Mouse (Mus musculus) thymus, adult 18-20 months (tissue): Measurements from ENCODE around the gene Plekha7.
"Not testable (repeated sequence)": the region's sequence is repeated elsewhere in the genome, so short reads cannot be mapped to it uniquely, and the experiment has no call there.

Source experiments
- DNase-seq, 2 experiments: peaks; one replicate each; pipeline ENCODE4 v3.0.0; 2022; ENCODE audit warnings: mixed read lengths in 2 of 2

The Plekha7 gene

DNA sequence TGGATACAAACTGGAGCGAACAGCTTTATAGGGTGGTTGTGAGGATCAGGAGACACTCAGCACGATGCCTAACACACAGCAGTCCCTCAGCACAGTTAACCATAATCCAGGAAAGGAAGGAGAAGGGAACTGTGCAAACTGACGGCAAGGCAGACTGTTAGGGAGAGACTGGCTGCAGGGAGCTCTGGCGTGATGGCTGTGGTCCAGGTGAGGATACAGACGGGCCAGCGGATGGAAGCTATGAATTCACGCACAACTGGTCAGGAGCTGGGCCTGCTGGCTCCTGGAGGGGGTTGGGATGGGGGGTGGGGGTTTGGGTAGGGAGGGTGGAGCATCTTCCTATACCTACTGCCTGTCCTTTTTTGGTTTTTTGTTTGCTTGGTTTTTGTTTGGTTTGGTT is 182.5 kb downstream of the Plekha7 start:
- DNase-seq = no peak

DNA sequence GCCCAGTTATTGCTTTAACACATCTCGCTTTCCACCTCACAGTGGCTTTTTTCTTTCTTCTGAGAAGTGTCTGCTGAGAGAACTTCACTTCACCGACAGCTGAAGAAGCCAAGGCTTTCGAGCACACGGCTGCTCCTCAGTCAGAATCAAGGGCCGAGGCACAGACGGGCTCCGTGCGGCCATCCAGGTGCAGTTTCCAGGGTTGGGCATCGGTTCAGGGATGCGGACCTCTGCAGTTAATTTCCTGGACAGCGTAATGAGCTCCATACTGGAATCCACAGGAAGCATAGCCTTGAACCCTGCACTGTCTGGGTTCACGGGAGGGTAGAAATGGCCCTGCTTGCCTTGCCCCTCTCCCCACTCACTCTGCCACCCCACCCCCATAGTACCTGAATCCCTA is 184.1 kb downstream of the Plekha7 start:
- no peak for DNase-seq

DNA sequence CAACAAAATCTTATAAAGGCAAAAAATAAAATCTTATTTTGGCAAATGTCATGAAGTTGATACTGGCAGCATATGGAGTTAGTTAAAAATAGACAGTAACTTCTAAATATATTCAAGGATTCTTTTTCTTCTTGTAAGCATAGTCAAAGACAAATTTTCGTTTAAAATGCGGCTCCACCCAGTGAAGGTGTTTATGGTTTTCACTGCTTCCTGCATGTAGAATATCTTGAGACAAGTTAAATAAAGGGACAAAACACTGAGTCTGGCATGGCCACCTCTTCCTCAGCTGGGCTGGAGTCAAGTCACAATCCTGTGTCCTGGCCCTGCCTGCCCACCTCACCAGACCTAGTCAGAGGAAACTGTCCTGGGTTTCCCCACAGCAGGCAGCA is 184.6 kb downstream of the Plekha7 start:
- no peak for DNase-seq

DNA sequence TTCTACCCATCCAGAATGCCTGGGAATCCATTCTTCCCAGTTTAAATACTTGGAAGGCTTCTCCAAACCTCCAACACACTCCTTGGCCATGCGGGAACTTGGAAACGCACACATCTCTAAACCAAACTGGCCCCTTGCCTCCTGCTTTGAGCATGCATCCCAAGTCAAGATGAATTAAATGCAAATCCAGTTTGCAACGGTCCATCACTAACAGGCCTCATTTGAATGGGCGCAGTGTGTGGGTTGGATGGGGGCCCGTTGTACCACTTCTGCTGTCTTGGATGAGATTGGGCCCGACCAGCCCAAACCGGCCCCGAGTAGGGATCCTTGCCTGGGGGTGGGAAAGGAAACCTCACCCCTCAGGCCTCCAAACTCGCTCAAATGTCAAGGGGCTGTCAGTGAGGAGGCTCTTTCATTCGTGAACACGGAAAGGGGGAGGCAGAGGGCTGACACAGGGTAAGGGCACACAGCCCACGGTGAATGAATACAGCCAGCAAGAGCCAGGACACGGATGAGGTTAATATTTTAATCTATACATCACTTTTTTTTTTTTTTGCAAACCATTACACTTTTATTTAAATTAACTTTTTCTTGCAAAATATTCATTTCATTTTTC is 185.1 kb downstream of the Plekha7 start:
- DNase-seq = no peak

DNA sequence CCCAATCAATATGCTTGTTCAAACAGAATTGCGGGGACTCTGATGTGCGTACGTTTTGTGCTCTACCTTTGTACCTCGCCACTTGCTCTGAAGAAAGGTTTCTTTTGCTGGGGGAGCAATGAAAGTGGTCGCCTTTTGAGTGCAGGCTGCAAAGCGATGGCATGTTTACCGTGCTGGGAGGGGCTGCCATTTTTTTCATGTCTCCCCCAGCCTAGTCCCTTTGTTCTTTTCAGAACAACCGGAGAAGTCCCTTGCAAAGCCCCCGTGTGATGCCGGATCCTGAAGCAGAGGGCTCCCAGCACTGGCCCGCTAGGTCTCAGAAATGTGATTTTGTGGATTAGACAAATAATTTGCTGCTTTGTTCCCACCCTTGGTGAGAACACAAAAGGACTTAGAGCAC is 187.0 kb downstream of the Plekha7 start:
- DNase-seq = no peak

DNA sequence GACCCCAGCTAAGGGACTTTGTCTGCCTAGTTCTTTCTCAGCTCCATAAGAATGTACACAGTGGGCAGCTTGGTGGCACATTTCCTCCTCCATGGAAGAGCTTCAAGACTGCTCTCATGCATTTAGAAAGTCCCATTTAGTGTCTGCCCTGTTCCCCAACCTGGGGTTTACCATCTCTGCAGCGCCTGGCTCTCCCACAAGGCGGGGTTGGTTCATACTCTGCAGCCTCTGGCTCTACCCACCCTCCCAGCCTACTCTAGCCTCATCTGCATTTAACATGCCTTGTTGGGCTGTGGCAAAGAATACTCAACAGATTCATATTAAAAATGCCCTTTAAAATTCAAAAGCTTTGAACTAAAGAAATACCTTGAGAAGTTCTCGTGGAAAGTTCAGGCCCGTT is 187.4 kb downstream of the Plekha7 start:
- DNase-seq = no peak

DNA sequence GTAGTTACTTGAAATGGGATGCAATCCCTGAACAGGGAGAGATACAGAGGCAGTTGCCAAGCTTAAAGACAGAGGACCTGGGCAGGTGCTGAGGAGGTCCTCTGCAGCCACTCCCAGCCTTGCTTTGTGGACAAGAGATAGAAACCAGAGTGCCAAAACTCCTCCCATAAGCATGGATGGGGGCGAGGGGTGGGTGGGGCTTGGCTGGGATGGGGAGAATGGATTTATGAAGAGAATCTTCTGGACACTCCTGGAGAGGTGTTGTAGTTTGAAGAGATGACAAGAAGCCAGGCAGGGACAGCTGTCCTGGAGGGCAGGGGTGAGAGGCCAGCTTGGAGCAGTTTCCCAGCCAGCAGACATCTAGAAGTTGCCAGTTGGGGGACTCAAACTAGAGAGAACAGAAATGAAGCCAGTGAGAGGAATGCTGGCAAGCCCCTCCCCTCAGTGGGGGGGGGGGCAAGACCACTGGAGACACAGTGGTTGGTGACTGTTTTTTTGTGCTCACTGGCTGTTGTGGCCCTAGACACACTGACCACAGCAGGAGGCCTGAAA is 188.8 kb downstream of the Plekha7 start:
- no peak for DNase-seq

DNA sequence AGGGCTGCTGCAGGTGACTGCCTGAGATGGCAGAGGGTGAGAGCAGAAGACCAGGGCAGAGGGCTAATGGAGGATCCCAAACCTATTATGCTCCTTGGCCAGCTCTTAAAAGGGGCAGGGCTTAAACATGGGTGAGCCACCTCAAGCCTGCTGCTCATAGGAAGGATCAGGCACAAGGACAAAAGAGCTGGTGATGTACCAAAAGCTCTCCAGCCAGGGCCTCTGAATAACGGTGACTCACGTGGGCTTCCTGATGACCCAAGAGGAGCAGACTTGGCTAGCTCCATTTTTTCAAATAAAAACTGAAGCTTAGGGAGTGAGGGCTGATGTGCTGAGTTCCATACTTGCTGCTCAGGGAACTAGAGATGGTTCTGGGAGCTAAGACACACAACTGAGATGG is 192.2 kb downstream of the Plekha7 start:
- no peak for DNase-seq

DNA sequence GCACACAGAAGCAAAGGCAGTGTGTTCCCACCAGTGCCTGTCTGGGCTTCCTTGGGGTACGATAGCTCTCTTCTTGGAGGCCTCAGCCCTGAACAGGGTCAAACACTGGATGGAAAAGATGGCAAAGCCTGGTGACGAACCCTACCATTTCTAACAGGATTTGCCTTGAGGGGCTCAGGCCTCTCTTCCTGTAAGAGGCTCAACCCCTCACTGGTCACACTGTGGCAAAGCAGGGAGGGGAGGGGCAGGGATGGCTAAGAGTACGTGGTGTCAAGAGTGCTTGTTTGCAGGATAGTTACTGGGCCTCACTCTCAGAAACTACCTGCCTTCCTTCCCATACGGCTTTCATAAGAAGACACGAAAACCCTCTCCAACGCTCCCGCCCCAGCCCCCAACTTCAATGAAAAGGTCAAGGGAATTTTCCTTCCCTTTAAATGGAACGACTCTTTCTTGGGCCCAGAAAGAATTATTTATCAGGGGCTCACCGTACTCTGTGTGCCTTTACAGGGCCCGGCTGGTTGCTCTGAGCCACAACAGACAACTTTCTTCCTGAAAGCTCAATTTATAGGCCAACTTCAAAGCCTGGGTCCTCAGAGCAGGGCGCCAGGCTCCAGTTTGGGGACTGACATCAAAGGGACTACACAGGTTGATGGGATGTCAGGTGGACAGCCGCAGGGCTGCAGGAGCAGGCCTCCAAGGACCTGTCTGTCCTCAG is 192.8 kb downstream of the Plekha7 start:
- DNase-seq = no peak

DNA sequence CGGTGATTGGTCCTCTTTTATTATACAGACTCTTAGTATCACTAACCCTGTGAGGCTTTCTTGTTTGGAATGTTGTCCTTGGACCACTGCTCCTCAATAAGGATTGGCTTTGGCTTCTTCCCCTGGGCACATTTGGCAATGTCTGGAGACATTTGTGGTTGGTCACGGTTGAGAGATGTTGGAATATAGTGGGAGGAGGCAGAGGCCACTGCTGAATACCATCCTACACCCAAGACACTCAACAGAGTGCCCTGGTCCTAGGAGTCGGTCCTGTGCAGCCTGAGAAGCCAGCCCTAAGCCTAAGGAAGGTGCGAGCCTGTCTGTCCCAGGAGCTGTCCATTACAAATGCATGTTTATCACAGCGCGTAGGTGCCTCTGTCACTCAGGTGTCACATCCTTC is 196.6 kb downstream of the Plekha7 start:
- DNase-seq = no peak

DNA sequence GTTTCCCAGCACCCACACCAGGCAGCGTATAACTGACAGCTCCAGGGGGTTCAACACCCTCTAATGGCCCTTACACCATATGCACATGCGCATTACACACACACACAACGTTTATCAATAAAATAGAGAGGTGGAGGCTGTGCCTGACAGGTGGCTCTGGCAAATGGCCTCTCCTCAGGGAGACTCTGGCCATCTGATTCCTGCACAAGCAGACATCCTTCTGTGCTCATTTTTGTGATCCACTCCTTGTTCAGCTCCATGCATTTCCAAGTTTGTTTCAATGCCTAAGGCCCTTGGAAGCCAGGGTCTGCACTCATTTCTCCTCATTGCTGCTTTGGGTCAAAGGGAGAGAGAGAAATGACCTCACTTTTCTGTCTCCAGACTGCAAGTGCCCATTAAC is 197.5 kb downstream of the Plekha7 start:
- DNase-seq = no peak

DNA sequence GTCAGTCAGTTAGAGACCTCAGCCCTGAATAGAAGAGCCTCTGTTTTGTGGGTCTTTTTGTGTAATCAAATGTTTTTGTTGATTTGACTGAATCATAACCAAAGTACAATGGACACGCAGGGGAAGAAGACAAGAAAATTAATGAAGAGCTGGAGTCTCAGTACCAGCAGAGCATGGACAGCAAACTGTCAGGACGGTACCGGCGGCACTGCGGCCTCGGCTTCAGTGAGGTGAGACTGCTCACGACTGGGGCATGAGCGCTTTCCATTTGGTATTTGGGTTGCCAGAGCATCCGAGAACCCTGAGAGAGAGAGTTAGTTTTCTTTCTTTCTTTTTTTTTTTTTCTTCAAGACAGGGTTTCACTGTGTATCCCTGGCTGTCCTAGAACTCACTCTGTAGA is 205.1 kb downstream of the Plekha7 start:
- DNase-seq = no peak

DNA sequence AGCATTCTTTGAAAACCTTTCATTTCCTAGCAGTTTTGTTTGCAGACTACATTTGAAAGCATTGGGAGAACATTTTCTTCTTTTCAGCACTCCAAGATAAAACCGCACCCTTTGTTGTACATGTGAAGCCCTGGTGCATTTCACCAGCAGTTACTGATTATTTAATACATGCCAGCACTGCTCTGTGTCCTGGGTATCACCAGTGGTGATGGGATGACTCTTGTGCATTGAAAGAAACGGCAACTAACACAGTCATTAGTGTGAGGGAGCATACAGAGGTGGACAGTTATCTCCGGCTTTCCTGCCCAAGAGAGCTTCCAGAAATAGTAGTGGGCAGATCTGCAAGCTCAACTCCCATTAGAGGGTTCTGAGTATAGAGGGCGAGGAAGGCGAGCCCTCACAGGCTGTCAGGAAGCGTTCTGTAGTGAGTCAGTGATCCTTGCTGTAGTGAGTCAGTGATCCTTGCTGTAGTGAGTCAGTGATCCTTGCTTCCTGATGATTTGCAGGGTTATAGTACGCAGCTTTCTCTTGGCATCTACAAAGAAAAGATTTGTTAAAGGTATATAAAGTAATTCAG is 208.1 kb downstream of the Plekha7 start:
- no peak for DNase-seq

DNA sequence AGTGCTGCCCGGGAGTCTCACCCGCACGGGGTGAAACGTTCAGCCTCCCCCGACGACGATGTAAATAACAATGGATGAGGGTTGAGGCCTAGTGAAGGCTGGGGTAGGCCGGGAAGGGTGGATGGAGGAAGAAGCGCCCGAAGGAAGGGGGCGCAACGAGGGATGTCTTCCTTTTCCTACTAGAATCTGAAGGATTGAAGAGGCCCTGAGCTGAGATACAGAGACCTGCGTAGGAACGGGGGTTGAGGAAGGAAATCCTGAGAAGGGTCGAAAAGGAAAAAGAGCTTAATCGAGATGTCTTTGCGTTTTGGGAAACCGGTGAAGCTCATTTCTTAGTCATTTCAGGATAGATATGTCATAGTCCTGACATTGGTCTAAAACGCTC is 214.7 kb downstream of the Plekha7 start:
- no peak for DNase-seq

DNA sequence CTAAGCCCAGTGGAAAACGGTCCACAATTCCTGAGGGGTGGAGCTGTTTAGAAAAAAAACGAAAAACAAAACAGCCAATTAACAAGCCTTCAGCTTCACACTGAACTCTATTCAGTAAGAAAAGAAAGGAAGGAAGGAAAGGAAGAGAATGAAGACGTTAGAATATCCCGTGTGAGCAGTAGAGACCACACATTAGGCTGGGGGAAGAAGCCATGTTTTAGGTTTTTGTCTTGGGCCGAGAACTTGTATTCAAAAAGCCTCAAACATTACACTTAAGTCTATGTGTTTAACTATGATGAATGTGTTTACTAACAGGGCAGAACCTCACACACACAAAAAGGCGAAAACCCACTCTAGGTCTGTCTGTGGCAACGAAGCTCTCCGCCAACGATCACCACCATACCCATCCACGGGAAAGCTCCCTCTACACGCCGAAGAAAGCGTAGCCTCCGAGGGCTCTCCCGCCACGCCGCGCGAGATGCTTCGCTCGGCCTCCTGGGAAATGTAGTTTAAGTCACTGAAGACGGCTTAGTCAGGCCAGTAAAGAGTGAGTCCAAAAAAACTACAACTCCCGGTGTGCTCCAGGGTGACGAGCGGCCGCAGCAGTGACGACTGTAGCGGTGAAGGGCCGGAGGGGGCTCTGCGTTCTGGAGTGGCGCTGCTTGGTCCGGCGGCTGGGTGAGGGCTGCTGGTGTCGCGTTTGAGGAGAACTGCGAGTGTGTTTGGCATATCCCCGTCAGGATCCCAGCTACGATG is 215.3 kb downstream of the Plekha7 start:
- DNase-seq = peak; percentile 88 to 93

DNA sequence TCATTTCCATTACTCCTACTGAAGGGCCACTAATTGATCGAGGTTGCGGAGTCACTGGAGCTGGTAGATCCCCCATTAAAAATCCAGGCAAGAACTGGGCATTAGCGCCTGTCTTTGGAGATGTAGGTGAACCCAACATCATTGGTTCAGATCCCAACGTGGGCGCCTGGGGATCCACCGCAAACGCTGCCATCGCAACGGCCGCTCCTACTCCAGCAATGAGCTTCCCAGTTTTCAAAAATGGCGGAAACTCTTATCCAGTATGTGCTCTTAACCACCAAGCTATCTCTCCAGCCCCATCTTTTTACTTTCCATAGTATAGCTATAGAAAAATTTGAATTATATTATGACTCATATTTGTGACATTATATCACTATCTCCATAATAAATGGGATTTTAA is 223.8 kb downstream of the Plekha7 start, which contains the start of gene Gm4353:
Gene Gm4353 (minus strand): TSS at position 270 of the 400 bp plus-strand sequence.
- not testable (repeated sequence) for DNase-seq
